Mouse (Mus musculus) large intestine, adult 2 months (tissue): ENCODE data around the gene Gbp9. TPM values are rescaled to one million over a fixed set of nuclear protein-coding genes. Genes with fewer than 3 reads are reported as not detected.
"Not testable (repeated sequence)": the region's sequence is repeated elsewhere in the genome, so short reads cannot be mapped to it uniquely, and the experiment has no call there.

Experiments used
- DNase-seq: peaks from one replicate; pipeline ENCODE4 v3.0.0-alpha.2; 2012; ENCODE audit warnings: low read depth, low spot score
- WGBS: fragments of 180-500 bp; shearing (Covaris S2); methylation state at CpG from one replicate; pipeline ENCODE4 v1.1.7; 2018; 5-methylcytosine and 5-hydroxymethylcytosine counted together
- polyA plus RNA-seq: library from polyadenylated mRNA; depleted of rRNA; stranded (reverse); fragments of >200 nt; gene quantifications from 2 replicates; pipeline ENCODE4 v1.2.3, GENCODE M21; 2012; rRNA removed

Gene Gbp9
- 1.7 and 3.6 TPM in 2 replicates for polyA plus RNA-seq

DNA sequence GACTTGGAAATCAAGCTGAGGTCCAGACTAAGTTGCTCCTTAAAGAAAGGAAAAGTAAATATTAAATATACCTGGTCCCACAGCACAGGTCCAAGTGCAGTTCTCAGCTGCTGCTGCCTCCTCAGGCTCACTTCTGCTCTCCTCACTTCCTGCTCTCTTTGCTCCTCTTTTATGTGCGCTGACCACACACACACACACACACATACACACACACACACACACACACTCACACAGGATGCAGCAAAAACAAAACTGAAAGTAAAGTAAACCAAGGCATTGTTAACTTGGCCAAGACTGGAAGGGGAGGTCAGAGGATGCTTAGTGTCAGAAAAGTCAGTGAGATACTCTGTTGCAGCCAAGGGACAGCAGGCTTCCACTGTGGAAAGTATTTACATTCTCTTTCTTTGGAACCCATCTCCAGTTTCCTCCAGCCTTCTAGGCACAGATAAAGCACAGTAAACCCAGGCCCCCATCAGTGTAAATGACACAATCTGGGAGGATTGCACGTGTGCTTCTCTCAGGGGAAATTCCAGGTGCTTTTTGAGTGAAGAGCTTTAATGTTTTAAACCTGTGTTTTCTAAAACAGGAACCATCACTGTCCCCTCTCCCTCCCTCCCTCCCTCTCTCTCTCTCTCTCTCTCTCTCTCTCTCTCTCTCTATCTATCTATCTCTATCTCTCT is at the start of gene Gbp9, which contains the start of the genes Gbp8 and Gbp4:
Gene Gbp9, minus strand, starts transcription at position 131 of the 680 bp plus-strand sequence.
Gene Gbp8, minus strand, starts transcription at position 132 of the 680 bp plus-strand sequence.
Gene Gbp4, minus strand, starts transcription at position 178 of the 680 bp plus-strand sequence.
- whole genome bisulfite sequencing: 5% methylated on average over 2 of the region's 2 CpGs
- not testable (repeated sequence) for DNase-seq

- no peak for DNase-seq
These were observed 42.1 kb upstream of the Gbp9 start for GRCm38 (mm10) chr5:105181446-105181845.

DNA sequence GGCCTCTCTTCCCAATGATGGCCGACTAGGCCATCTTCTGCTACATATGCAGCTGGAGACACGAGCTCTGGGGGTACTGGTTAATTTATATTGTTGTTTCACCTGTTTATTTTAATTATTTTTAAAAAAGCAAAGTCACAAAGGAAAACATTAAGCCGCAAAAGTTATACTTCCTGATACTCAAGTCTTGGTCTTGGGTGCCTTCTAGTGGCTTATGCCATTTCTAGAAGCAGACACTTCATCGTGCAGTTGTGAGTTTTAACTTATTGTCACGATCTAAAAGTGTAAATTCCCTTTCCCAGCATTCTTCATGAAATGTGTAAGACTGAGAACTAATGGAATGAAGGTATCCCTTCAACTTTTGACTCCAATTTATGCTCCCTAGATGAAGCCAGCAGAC is 17.2 kb upstream of the Gbp9 start:
- DNase-seq: no peak
- 79% methylated on average over 5 of the region's 5 CpGs for WGBS

- no peak for DNase-seq
These were observed 14.7 kb upstream of the Gbp9 start for GRCm38 (mm10) chr5:105154049-105154448.

DNA sequence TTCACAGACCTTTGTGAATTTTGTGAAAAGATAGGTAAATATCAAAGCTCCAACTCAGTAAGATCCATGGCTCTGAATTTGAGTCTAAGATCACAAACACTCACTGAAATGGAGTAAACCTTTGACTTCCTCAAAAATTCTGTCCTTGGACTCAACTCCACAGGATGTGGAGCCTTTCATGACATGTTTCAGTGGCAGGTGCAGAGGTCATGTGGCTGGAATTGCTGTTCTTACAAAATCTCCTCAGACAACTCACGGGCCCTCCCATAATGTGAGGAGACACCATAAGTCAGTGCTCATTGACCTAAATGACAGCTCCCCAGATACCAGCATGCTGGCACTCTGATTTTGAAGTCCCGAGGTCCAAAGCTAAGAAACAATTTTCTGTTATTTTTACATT is 8.7 kb upstream of the Gbp9 start:
- 43% methylated on average over 2 of the region's 2 CpGs for WGBS
- DNase-seq: not testable (repeated sequence)

DNA sequence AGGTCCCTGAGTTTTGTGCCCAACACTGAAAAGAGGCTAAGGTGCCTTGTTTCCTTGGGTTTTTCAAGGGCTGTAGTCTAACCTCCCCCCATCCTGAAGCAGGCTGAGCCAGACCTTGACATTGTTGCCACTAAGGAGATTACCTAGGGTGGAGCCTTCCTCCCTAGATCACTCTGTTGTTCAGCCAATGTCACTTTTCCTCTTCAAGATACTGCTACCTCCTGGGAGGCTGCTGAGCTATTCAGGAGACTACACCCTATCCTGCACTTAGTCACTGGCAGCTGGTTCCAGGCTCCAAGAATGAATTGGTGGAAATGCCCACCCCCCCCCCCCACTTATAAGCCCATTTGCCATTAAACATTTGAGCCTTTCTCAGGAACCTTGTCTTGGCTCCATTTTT is 7.1 kb upstream of the Gbp9 start:
- no peak for DNase-seq

DNA sequence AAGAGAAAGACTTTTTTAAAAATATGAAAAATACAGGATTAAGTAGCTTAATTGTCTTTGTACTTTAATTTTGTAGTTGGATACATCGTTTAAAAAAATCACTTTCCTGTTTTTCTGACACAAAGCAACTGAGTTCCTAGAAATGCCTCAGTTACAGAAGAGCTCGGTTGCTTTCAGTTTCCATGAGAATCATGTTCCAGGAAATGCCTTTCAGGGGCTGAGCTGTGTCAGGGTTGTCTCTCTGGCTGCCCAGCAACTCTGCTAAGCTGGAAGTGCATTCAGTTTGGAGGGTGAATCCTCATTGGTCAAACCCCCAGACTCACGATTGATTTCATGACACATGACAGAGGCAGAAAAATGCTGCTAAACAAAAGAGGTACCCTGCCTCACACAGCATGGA is 6.4 kb upstream of the Gbp9 start:
- WGBS: 36% methylated on average over 3 of the region's 3 CpGs
- DNase-seq: not testable (repeated sequence)

- WGBS: 64% methylated on average over 2 of the region's 2 CpGs
- DNase-seq: not testable (repeated sequence)
These were observed 911 bp upstream of the Gbp9 start for GRCm38 (mm10) chr5:105140089-105140810.

DNA sequence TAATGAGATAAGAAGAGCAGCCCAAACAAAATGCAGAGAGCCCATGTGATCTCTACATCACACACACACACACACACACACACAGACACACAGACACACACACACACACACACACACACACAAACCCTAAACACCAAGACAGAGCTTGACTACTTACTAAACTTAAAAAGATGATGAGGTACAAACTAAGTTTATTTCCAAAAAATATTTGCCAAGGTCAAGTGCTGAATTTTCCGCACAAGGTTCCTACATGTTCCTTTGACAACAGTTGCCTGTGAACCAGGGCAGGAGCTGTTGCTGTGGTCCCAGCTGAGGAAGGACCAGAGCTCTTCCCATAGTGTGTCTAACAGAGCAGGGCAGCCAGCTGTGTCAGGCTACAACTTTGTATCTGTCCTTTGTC is 433 bp downstream of the Gbp9 start:
- 76% methylated on average over 1 of the region's 1 CpGs for WGBS
- DNase-seq: no peak

GRCm38 (mm10) chr5:105136706-105137304 is 2.5 kb downstream of the Gbp9 start:
- 90% methylated on average over 3 of the region's 3 CpGs for WGBS
- not testable (repeated sequence) for DNase-seq

- DNase-seq: not testable (repeated sequence)
- WGBS: 80% methylated on average over 6 of the region's 6 CpGs
These were observed 17.6 kb downstream of the Gbp9 start for GRCm38 (mm10) chr5:105121731-105122130.

DNA sequence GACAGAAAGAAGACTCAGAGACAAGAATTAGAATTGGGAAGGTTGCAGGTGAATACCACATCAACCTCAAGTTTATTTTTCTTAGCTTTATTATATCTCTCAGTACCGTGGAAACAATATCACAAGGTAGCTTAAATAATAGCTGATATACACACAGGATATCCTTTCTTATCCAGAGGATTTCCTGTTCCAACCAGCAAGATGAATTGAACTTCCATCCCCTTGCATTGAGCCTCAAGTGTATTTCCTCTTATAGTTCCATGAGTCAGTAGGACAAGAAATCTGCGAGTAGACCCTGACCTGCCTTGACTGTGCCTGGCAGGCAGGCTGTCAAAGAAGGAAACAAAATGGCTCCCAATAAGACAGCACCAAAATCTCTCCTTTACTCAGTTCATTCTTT is 23.6 kb downstream of the Gbp9 start:
- DNase-seq: no peak
- 72% methylated on average over 2 of the region's 2 CpGs for WGBS

GRCm38 (mm10) chr5:105114696-105115095 is 24.6 kb downstream of the Gbp9 start:
- DNase-seq: no peak
- WGBS: 84% methylated on average over 2 of the region's 2 CpGs

GRCm38 (mm10) chr5:105113656-105114055 is 25.7 kb downstream of the Gbp9 start:
- DNase-seq: no peak
- WGBS: 92% methylated on average over 5 of the region's 5 CpGs

- 2% methylated on average over 4 of the region's 4 CpGs for WGBS
- DNase-seq: not testable (repeated sequence)
These were observed 29.0 kb downstream of the Gbp9 start for GRCm38 (mm10) chr5:105110271-105110852.

DNA sequence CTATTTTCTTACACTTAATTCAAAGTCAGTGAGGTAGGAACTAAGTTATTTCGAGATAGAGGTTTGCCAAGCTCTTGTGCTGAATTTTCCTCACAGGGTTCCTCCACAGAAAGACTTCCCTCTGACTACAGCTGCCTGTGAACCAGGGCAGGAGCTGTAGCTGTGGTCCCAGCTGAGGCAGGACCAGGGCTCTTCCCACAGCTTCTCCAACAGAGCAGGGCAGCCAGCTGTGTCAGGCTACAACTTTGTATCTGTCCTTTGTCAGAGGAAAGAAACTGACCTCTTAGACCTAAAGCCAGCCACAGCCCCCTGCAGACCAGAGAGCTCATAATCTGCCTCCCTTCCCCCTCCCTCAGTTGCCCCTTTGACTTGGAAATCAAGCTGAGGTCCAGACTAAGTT is 29.6 kb downstream of the Gbp9 start:
- 44% methylated on average over 1 of the region's 1 CpGs for WGBS
- not testable (repeated sequence) for DNase-seq

DNA sequence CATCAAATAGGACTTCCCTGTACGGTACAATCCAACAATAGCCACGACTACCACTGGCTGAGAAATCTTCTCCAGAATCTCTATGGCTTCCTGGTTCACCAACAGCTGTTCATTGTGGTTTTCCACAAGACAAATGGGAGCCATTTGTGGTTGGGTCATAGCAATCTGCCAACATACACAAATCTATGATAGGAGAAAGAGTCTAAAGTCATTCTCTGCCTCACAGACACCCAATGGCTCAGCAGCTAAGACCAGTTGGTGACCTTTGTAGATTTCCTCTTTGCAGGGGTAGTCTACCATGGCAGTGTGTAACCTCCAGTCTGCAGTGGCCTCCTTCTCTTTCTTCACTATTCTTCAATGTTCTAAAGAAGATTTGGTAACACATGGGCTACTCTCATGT is 33.6 kb downstream of the Gbp9 start:
- 79% methylated on average over 2 of the region's 2 CpGs for WGBS
- not testable (repeated sequence) for DNase-seq

DNA sequence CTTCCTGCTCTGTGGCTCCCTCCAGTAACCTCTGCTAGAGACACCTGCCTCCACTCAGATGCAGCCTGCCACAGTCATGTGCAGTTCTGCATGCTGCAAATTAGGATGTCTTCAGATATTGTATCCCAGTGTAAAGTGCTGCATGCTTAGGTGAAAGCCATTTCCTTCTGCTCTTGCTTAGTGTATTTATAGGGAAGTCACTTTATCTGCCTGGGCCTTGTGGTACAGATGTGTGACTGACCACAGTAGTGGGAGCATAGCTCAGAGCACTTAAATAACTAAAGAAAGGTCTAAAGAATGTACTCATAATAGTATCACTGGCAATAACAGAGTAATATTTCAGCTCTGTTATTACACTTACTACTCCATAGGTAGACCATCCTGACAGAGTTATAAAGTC is 57.4 kb downstream of the Gbp9 start:
- no peak for DNase-seq

- DNase-seq: not testable (repeated sequence)
These were observed 71.0 kb downstream of the Gbp9 start for GRCm38 (mm10) chr5:105068356-105068755.

- WGBS: 63% methylated on average over 2 of the region's 2 CpGs
- not testable (repeated sequence) for DNase-seq
These were observed 74.9 kb downstream of the Gbp9 start for GRCm38 (mm10) chr5:105064443-105064842.
